Mouse (Mus musculus) MEL (cell line): ENCODE data around the gene Ppp1r15a.

ENCODE experiments used
- EP300 ChIP-seq, 2 experiments: IDR thresholded peaks; 2 replicates each; pipeline ENCODE4 v1.6.1; 2011; ENCODE audit warnings: improper control_type of control experiment in 2 of 2, low read length in 2 of 2, low read depth in 1 of 2, mild to moderate bottlenecking in 1 of 2
- GABPA ChIP-seq: IDR thresholded peaks from 2 replicates; pipeline ENCODE4 v1.6.1; 2012; ENCODE audit warnings: low read depth, mild to moderate bottlenecking, inconsistent platforms, low read length, improper control_type of control experiment, moderate library complexity
- MAFK ChIP-seq: IDR thresholded peaks from 2 replicates; pipeline ENCODE4 v1.6.1; 2011; ENCODE audit warnings: low read depth, mild to moderate bottlenecking, low read length, improper control_type of control experiment, borderline replicate concordance
- POLR2A ChIP-seq, 2 experiments: IDR thresholded peaks; 2 replicates each; pipeline ENCODE4 v1.6.1; 2011 to 2012; ENCODE audit warnings: low read length in 2 of 2, mild to moderate bottlenecking in 2 of 2, control low read depth in 1 of 2, improper control_type of control experiment in 1 of 2, low read depth in 1 of 2, moderate library complexity in 1 of 2; ENCODE audit not compliant: control insufficient read depth in 1 of 2, insufficient read depth in 1 of 2, poor library complexity in 1 of 2
- POLR2AphosphoS5 ChIP-seq: IDR thresholded peaks from 2 replicates; pipeline ENCODE4 v1.6.1; 2012; ENCODE audit warnings: low read depth, borderline replicate concordance, mild to moderate bottlenecking, inconsistent platforms, low read length, moderate library complexity, mixed read lengths
- TBP ChIP-seq: IDR thresholded peaks from 2 replicates; pipeline ENCODE4 v1.8.0; 2011; ENCODE audit warnings: low read depth, low read length, improper control_type of control experiment

DNA sequence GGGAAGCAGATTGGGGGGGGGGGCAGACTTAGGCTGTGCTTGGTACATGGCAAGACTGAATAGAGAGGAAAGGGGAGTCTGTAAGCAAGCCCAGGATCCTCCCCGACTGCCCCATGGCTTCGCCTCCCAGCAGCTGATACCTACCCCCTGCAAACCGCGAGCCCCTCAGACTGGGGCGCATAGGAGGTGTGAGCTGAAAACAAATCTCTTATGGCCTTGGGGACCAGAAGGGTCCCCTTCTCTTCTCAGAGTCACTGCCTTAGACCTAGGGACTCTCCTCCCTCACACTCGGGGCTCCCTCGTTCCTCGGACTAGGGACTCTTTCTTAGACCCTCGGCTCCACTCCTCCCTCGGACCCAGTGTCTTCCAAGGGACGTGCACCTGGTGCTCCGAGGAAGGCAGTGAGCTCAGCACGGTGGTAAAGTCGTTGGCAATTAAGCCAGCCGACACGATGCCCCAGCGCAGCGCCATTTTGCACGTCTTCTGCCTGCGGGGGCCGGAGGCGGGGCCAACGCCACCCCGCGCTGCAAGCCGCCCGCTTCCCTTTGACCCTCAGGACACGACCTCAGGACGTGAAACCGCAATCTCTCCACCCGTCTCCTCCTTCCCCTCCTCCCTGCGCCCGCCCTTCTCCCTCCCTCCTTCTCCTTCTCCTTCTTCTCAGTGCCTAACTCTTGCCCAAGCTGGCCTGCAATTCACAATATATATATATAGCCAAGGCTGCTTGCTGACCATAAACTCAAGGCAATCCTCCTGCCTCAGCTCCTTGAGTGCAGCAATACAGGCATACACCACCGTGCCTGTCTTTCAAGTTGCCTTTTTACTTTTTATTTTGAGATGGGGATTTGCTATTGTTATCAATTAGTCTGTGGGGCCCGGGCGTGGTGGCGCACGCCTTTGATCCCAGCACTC, 37.5 kb downstream of the Ppp1r15a start, which contains the start of gene Dhdh:
- no peak for TF ChIP-seq MAFK
- TF ChIP-seq POLR2AphosphoS5, result no peak
- no peak for TF ChIP-seq EP300 (IDR thresholded peaks at IDR 0.05; ENCODE audit: low read depth in 1 of 2, low read length in 2 of 2)
- TF ChIP-seq GABPA, result no peak
- no peak for TF ChIP-seq POLR2A (IDR thresholded peaks at IDR 0.05; ENCODE audit: control insufficient read depth in 1 of 2, insufficient read depth in 1 of 2, low read depth in 1 of 2, low read length in 2 of 2, poor library complexity in 1 of 2)
- TF ChIP-seq TBP, result no peak
